Mouse (Mus musculus) lung, embryonic 14.5 days (tissue): ENCODE results near the gene Il12rb1. TPM values are rescaled to one million over a fixed set of nuclear protein-coding genes. Genes with fewer than 3 reads are reported as not detected.

Experiments
- ATAC-seq: fragments of 200-750 bp; cut with Nextera tagmentation; 2 replicates; pipeline ENCODE4 v1.8.0; 2017; ENCODE audit warnings: mild to moderate bottlenecking, moderate TSS enrichment, moderate library complexity; ENCODE audit not compliant: insufficient read depth
- DNase-seq: peaks from one replicate; pipeline ENCODE4 v3.0.0-alpha.2; 2015
- H3K27ac ChIP-seq: fragments of 300-500 bp; sonication (generic); 2 replicates; pipeline ENCODE4 v1.5.1; 2014; ENCODE audit warnings: low read depth, mild to moderate bottlenecking, moderate library complexity
- H3K27me3 ChIP-seq: fragments of 300-500 bp; sonication (generic); 2 replicates; pipeline ENCODE4 v1.6.1; 2014; ENCODE audit warnings: low read length, control low read depth; ENCODE audit not compliant: insufficient read depth
- H3K36me3 ChIP-seq: fragments of 300-500 bp; sonication (generic); 2 replicates; pipeline ENCODE4 v1.6.1; 2014; ENCODE audit warnings: control low read depth; ENCODE audit not compliant: insufficient read depth
- H3K4me1 ChIP-seq: fragments of 300-500 bp; sonication (generic); 2 replicates; pipeline ENCODE4 v1.6.1; 2014; ENCODE audit warnings: antibody characterized with exemption, control low read depth; ENCODE audit not compliant: insufficient read depth
- H3K4me2 ChIP-seq: fragments of 300-500 bp; sonication (generic); 2 replicates; pipeline ENCODE4 v1.6.1; 2014; ENCODE audit warnings: mild to moderate bottlenecking
- H3K4me3 ChIP-seq: fragments of 300-500 bp; sonication (generic); 2 replicates; pipeline ENCODE4 v1.5.1; 2014; ENCODE audit warnings: low read depth, low read length
- H3K9ac ChIP-seq: fragments of 300-500 bp; sonication (generic); 2 replicates; pipeline ENCODE4 v1.6.1; 2014
- H3K9me3 ChIP-seq: fragments of 300-500 bp; sonication (generic); 2 replicates; pipeline ENCODE4 v1.6.1; 2016; ENCODE audit warnings: low read depth, low read length, control low read depth
- CTCF ChIP-seq: IDR thresholded peaks from 2 replicates; pipeline ENCODE4 v1.5.1; 2016; ENCODE audit warnings: antibody characterized with exemption, low read depth
- WGBS: fragments of 180-500 bp; shearing (Covaris S2); extraction: QIAGEN DNeasy Blood & Tissue Kit; methylation state at CpG from one replicate; pipeline ENCODE4 v1.1.7; 2014; 5-methylcytosine and 5-hydroxymethylcytosine counted together
- polyA plus RNA-seq: library from polyadenylated mRNA; unstranded; fragments of >200 nt; fragmentation: Nextera tagmentation; extraction: Ambion mirVana; gene quantifications from 2 replicates; pipeline ENCODE4 v1.2.1, GENCODE M21; 2014

Gene Il12rb1
- polyA plus RNA-seq, 1 experiment from 2014 or later, result 0.17 TPM

- Histone ChIP-seq H3K4me3 (no peak overlapping the region), H3K9ac (no peak overlapping the region), H3K27ac (no peak overlapping the region), H3K27me3 (no peaks in the 10 kb centered on the region), H3K9me3 (no peaks in the 10 kb centered on the region), H3K4me1 (no peaks in the 10 kb centered on the region), H3K36me3 (no peaks in the 10 kb centered on the region), H3K4me2 (no peak overlapping the region)
- ATAC-seq (no peak), DNase-seq (no peak)
- no peak for TF ChIP-seq CTCF
- 50% methylated on average over 6 of the region's 6 CpGs for WGBS
Observed at GRCm38 (mm10) chr8:70851837-70852236, 43.6 kb downstream of the Il12rb1 start.

GRCm38 (mm10) chr8:70852595-70853231 is 44.5 kb downstream of the Il12rb1 start:
- Histone ChIP-seq H3K4me2 (no peak overlapping the region), H3K9me3 (no peaks in the 10 kb centered on the region), H3K4me3 (no peak overlapping the region), H3K9ac (no peak overlapping the region), H3K27ac (no peak overlapping the region), H3K4me1 (no peaks in the 10 kb centered on the region), H3K27me3 (no peaks in the 10 kb centered on the region), H3K36me3 (no peaks in the 10 kb centered on the region)
- no peak for TF ChIP-seq CTCF
- ATAC-seq, result no peak
- no peak for DNase-seq
- WGBS, result 85% methylated on average over 41 of the region's 41 CpGs

- 66% methylated on average over 2 of the region's 2 CpGs for WGBS
- Histone ChIP-seq H3K27me3 (no peaks in the 10 kb centered on the region), H3K4me1 (no peaks in the 10 kb centered on the region), H3K4me3 (no peak overlapping the region), H3K9me3 (no peaks in the 10 kb centered on the region), H3K4me2 (no peak overlapping the region), H3K27ac (no peak overlapping the region), H3K36me3 (no peaks in the 10 kb centered on the region), H3K9ac (no peak overlapping the region)
- DNase-seq, result no peak
- ATAC-seq, result no peak
- TF ChIP-seq CTCF, result no peak
Observed at GRCm38 (mm10) chr8:70853863-70854262, 45.6 kb downstream of the Il12rb1 start.

- no peak for TF ChIP-seq CTCF
- no peaks in the 10 kb centered on the region for H3K9me3 ChIP-seq
- no peak overlapping the region for H3K27ac ChIP-seq
- WGBS, result 54% methylated on average over 5 of the region's 5 CpGs
- no peak overlapping the region for H3K4me3 ChIP-seq
- no peaks in the 10 kb centered on the region for H3K36me3 ChIP-seq
- H3K27me3 ChIP-seq, result no peaks in the 10 kb centered on the region; the same call in 1 of the 2 replicates
- no peaks in the 10 kb centered on the region for H3K4me1 ChIP-seq
- DNase-seq (no peak), ATAC-seq (peak; percentile 3; the same call in 1 of the 2 replicates)
- no peak overlapping the region for H3K9ac ChIP-seq
- no peak overlapping the region; the same call in 1 of the 2 replicates for H3K4me2 ChIP-seq
Observed at GRCm38 (mm10) chr8:70856028-70856427, 47.8 kb downstream of the Il12rb1 start.

GRCm38 (mm10) chr8:70856541-70857197 is 48.4 kb downstream of the Il12rb1 start:
- 7% methylated on average over 31 of the region's 33 CpGs for WGBS
- peak; percentile 77 for DNase-seq
- peak overlapping the region; percentile 81 for H3K4me2 ChIP-seq
- no peaks in the 10 kb centered on the region for H3K9me3 ChIP-seq
- peaks cover 6% of the 10 kb centered on the region; the same call in 1 of the 2 replicates for H3K27me3 ChIP-seq
- peak; percentile 82 for ATAC-seq
- no peaks in the 10 kb centered on the region for H3K4me1 ChIP-seq
- no peak for TF ChIP-seq CTCF
- H3K36me3 ChIP-seq, result no peaks in the 10 kb centered on the region
- peak overlapping the region; percentile 49 for H3K9ac ChIP-seq
- no peak overlapping the region for H3K27ac ChIP-seq
- peak overlapping the region; percentile 40 for H3K4me3 ChIP-seq

- Histone ChIP-seq H3K9me3 (no peaks in the 10 kb centered on the region), H3K4me1 (no peaks in the 10 kb centered on the region), H3K4me2 (no peak overlapping the region; the same call in 1 of the 2 replicates), H3K36me3 (no peaks in the 10 kb centered on the region), H3K4me3 (peak overlapping the region; percentile 40; the same call in 1 of the 2 replicates), H3K27me3 (peaks cover 14% of the 10 kb centered on the region), H3K27ac (no peak overlapping the region), H3K9ac (no peak overlapping the region)
- TF ChIP-seq CTCF, result no peak
- no peak for ATAC-seq
- WGBS, result 13% methylated on average over 4 of the region's 4 CpGs
- DNase-seq, result peak; percentile 40
Observed at GRCm38 (mm10) chr8:70857516-70857915, 49.3 kb downstream of the Il12rb1 start.
